Mouse (Mus musculus) natural killer cell, adult 2 months (primary cell): ENCODE data around the gene Olfr718-ps1.

Experiments used
- DNase-seq, 2 experiments: peaks; one replicate each; pipeline ENCODE4 v3.0.0; 2022; ENCODE audit warnings: low spot score in 2 of 2

The Olfr718-ps1 gene

GRCm38 (mm10) chr5:143129101-143129500 lies 18.3 kb downstream of the Olfr718-ps1 start:
- DNase-seq = no peak

GRCm38 (mm10) chr5:143127837-143128236 lies 19.5 kb downstream of the Olfr718-ps1 start:
- no peak for DNase-seq

GRCm38 (mm10) chr5:143126908-143127307 lies 20.5 kb downstream of the Olfr718-ps1 start:
- no peak for DNase-seq

GRCm38 (mm10) chr5:143126089-143126488 lies 21.3 kb downstream of the Olfr718-ps1 start:
- DNase-seq = no peak

GRCm38 (mm10) chr5:143125601-143126000 lies 21.8 kb downstream of the Olfr718-ps1 start:
- DNase-seq = no peak

- DNase-seq = no peak
Measured at GRCm38 (mm10) chr5:143124805-143125378, 22.5 kb downstream of the Olfr718-ps1 start.

- no peak for DNase-seq
Measured at GRCm38 (mm10) chr5:143122673-143123072, 24.7 kb downstream of the Olfr718-ps1 start.

- DNase-seq = no peak
Measured at GRCm38 (mm10) chr5:143122125-143122524, 25.3 kb downstream of the Olfr718-ps1 start.

GRCm38 (mm10) chr5:143112281-143113246 lies 34.8 kb downstream of the Olfr718-ps1 start, which contains the start of gene Rnf216:
Gene Rnf216, minus strand, starts transcription at chr5:143112994.
- peak; percentile 92 for DNase-seq

GRCm38 (mm10) chr5:143106842-143107241 lies 40.5 kb downstream of the Olfr718-ps1 start:
- no peak for DNase-seq

GRCm38 (mm10) chr5:143103231-143103630 lies 44.1 kb downstream of the Olfr718-ps1 start:
- DNase-seq = no peak

GRCm38 (mm10) chr5:143101626-143102025 lies 45.8 kb downstream of the Olfr718-ps1 start:
- no peak for DNase-seq

- DNase-seq = no peak
Measured at GRCm38 (mm10) chr5:143095256-143095655, 52.1 kb downstream of the Olfr718-ps1 start.

GRCm38 (mm10) chr5:143092891-143093290 lies 54.5 kb downstream of the Olfr718-ps1 start:
- DNase-seq = no peak

GRCm38 (mm10) chr5:143084898-143085297 lies 62.5 kb downstream of the Olfr718-ps1 start:
- DNase-seq = peak in 1 of 2 experiments; percentile 36
